Mouse (Mus musculus) kidney, postnatal 0 days (tissue): Measurements from ENCODE around the gene Pla1a. TPM values are rescaled to one million over a fixed set of nuclear protein-coding genes. Genes with fewer than 3 reads are reported as not detected.
"Not testable (repeated sequence)": the region's sequence is repeated elsewhere in the genome, so short reads cannot be mapped to it uniquely, and the experiment has no call there.

Experiments
- ATAC-seq: fragments of 200-750 bp; cut with Nextera tagmentation; replicated peaks from 2 replicates; pipeline ENCODE4 v1.8.0; 2017; ENCODE audit warnings: low read depth, moderate number of reproducible peaks, moderate TSS enrichment, moderate library complexity; ENCODE audit not compliant: low FRiP score
- DNase-seq: peaks from one replicate; pipeline ENCODE4 v3.0.0-alpha.2; 2016; ENCODE audit warnings: low spot score
- H3K27ac ChIP-seq: fragments of 300-500 bp; sonication (generic); 2 replicates; pipeline ENCODE4 v1.5.1; 2014; ENCODE audit warnings: mild to moderate bottlenecking
- H3K27me3 ChIP-seq: fragments of 300-500 bp; sonication (generic); 2 replicates; pipeline ENCODE4 v1.6.1; 2014; ENCODE audit warnings: low read length, mixed read lengths; ENCODE audit not compliant: insufficient read depth
- H3K36me3 ChIP-seq: fragments of 300-500 bp; sonication (generic); 2 replicates; pipeline ENCODE4 v1.6.1; 2014; ENCODE audit warnings: low read length, mixed read lengths; ENCODE audit not compliant: insufficient read depth
- H3K4me1 ChIP-seq: fragments of 300-500 bp; sonication (generic); replicated peaks from 2 replicates; pipeline ENCODE4 v1.6.1; 2014; ENCODE audit warnings: antibody characterized with exemption, low read length, mixed read lengths; ENCODE audit not compliant: insufficient read depth
- H3K4me2 ChIP-seq: fragments of 300-500 bp; sonication (generic); 2 replicates; pipeline ENCODE4 v1.6.1; 2014; ENCODE audit warnings: mild to moderate bottlenecking, low read length, moderate library complexity, mixed read lengths
- H3K4me3 ChIP-seq: fragments of 300-500 bp; sonication (generic); replicated peaks from 2 replicates; pipeline ENCODE4 v1.5.1; 2014; ENCODE audit warnings: low read depth, low read length
- H3K9ac ChIP-seq: fragments of 300-500 bp; sonication (generic); 2 replicates; pipeline ENCODE4 v1.6.1; 2014; ENCODE audit warnings: low read depth, low read length
- H3K9me3 ChIP-seq: fragments of 300-500 bp; sonication (generic); replicated peaks from 2 replicates; pipeline ENCODE4 v1.6.1; 2016; ENCODE audit warnings: low read length, inconsistent platforms, mixed read lengths
- CTCF ChIP-seq: IDR thresholded peaks from 2 replicates; pipeline ENCODE4 v1.5.1; 2016; ENCODE audit warnings: antibody characterized with exemption, low read depth, mild to moderate bottlenecking, moderate library complexity
- WGBS: fragments of 180-500 bp; shearing (Covaris S2); extraction: QIAGEN DNeasy Blood & Tissue Kit; methylation state at CpG from one replicate; pipeline ENCODE4 v1.1.7; 2014; 5-methylcytosine and 5-hydroxymethylcytosine counted together
- polyA plus RNA-seq: library from polyadenylated mRNA; unstranded; fragments of >200 nt; fragmentation: Nextera tagmentation; extraction: Ambion mirVana; gene quantifications from 2 replicates; pipeline ENCODE4 v1.2.1, GENCODE M21; 2015

Pla1a gene
- polyA plus RNA-seq, 1 experiment from 2014 or later: 36.5 TPM

DNA sequence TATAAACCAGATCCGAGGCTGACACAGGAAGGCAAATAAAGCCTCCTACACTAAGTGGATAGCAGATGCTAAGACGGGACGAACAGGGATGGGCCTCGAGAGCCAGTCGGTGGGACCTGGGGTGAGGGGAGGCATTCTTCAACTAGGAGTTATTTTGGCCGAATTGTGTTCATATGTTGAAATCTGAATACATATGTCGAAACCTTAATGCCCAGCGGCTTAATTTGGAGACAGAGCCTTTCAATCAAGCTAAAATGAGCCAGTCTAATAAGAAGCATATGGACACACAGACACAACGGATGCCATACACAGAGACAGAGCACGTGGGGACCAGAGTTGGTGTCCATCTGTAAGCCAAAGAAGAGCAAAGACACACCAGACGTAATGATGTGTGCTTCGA, 15.5 kb upstream of the Pla1a start:
- H3K36me3 ChIP-seq: peaks cover 28% of the 10 kb centered on the region
- no peak overlapping the region for H3K9ac ChIP-seq
- DNase-seq: no peak
- H3K9me3 ChIP-seq: no peaks in the 10 kb centered on the region
- no peak for TF ChIP-seq CTCF
- 0 out of 2 replicates have a peak, but pooled peaks cover 4% of the 10 kb centered on the region for H3K4me1 ChIP-seq
- H3K27me3 ChIP-seq: no peaks in the 10 kb centered on the region
- 90% methylated on average over 12 of the region's 12 CpGs for WGBS
- no peak for ATAC-seq
- H3K27ac ChIP-seq: no peak overlapping the region
- H3K4me2 ChIP-seq: no peak overlapping the region
- H3K4me3 ChIP-seq: no peak overlapping the region

GRCm38 (mm10) chr16:38447366-38447765, 14.4 kb upstream of the Pla1a start:
- Histone ChIP-seq H3K36me3 (peaks cover 28% of the 10 kb centered on the region), H3K27ac (no peak overlapping the region), H3K4me3 (no peak overlapping the region), H3K9ac (no peak overlapping the region), H3K4me2 (no peak overlapping the region), H3K27me3 (no peaks in the 10 kb centered on the region), H3K9me3 (no peaks in the 10 kb centered on the region), H3K4me1 (0 out of 2 replicates have a peak, but pooled peaks cover 4% of the 10 kb centered on the region)
- 93% methylated on average over 21 of the region's 21 CpGs for WGBS
- TF ChIP-seq CTCF: no peak; the same call in 1 of the 2 replicates
- DNase-seq (no peak), ATAC-seq (no peak)

GRCm38 (mm10) chr16:38446141-38446540, 13.2 kb upstream of the Pla1a start:
- 94% methylated on average over 2 of the region's 2 CpGs for WGBS

GRCm38 (mm10) chr16:38445576-38445975, 12.6 kb upstream of the Pla1a start:
- DNase-seq (no peak), ATAC-seq (no peak)
- Histone ChIP-seq H3K27me3 (no peaks in the 10 kb centered on the region), H3K4me3 (no peak overlapping the region), H3K9ac (no peak overlapping the region), H3K4me2 (no peak overlapping the region), H3K9me3 (no peaks in the 10 kb centered on the region), H3K4me1 (no peaks in the 10 kb centered on the region), H3K36me3 (peaks cover 28% of the 10 kb centered on the region), H3K27ac (no peak overlapping the region)
- 96% methylated on average over 20 of the region's 20 CpGs for WGBS
- no peak for TF ChIP-seq CTCF

More at GRCm38 (mm10) chr16:38446141-38446540, 13.2 kb upstream of the Pla1a start:
- DNase-seq, H3K27ac ChIP-seq, H3K27me3 ChIP-seq, H3K4me3 ChIP-seq, H3K4me1 ChIP-seq, ATAC-seq, H3K9me3 ChIP-seq, H3K9ac ChIP-seq, H3K4me2 ChIP-seq: not testable (repeated sequence)
- H3K36me3 ChIP-seq: peaks cover 28% of the 10 kb centered on the region

DNA sequence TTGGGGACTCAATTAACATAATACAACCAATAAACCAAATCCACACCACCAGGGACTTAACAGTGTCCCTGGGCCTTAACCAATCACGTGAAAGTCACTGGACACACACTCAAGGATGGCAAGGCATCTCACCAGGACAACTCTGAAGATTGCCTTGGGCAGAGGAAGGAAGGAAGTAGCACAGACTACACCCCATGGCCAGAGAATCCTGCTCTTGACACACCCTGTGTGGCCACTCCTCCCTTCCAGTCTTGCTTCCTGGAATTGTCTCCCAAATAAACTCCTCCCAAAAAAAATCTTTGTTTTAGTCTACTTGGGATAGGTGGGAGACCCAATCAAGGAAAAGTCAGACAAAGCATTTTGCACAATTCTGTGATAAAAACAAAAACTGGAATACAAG, 12.1 kb upstream of the Pla1a start:
- ATAC-seq (no peak), DNase-seq (no peak)
- Histone ChIP-seq H3K9me3 (no peaks in the 10 kb centered on the region), H3K36me3 (peaks cover 28% of the 10 kb centered on the region), H3K27ac (no peak overlapping the region), H3K4me2 (no peak overlapping the region), H3K9ac (no peak overlapping the region), H3K4me1 (no peaks in the 10 kb centered on the region), H3K27me3 (no peaks in the 10 kb centered on the region), H3K4me3 (no peak overlapping the region)
- no peak for TF ChIP-seq CTCF
- 94% methylated on average over 1 of the region's 1 CpGs for WGBS

GRCm38 (mm10) chr16:38443721-38444464, 10.9 kb upstream of the Pla1a start:
- Histone ChIP-seq H3K27ac (no peak overlapping the region), H3K9me3 (no peaks in the 10 kb centered on the region), H3K9ac (no peak overlapping the region), H3K36me3 (peaks cover 28% of the 10 kb centered on the region), H3K4me3 (no peak overlapping the region), H3K27me3 (no peaks in the 10 kb centered on the region), H3K4me1 (no peaks in the 10 kb centered on the region), H3K4me2 (no peak overlapping the region)
- no peak for TF ChIP-seq CTCF
- no peak for DNase-seq
- WGBS: 97% methylated on average over 7 of the region's 7 CpGs
- ATAC-seq: no peak

DNA sequence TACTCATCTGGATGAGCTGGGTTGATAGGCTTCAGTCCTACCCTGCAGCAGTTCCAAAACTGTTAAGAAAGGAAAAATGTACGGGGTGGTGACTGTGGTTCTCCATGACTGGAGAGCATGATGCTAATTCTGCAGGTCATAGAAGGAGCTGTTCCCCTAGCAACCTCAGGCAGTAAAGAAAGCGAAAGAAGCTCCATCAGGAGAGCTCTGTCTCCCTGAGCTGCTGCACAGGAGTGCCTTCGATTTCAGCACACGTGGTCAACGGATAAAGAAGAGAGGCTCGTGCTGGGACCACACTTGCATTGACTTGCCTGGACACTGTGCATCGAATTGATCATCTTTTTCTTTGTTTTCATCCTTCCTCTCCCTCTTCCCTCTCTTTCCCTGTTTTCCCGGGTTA, 9.3 kb upstream of the Pla1a start:
- no peaks in the 10 kb centered on the region for H3K9me3 ChIP-seq
- DNase-seq: no peak
- H3K27me3 ChIP-seq: no peaks in the 10 kb centered on the region
- no peak for ATAC-seq
- no peak overlapping the region for H3K4me3 ChIP-seq
- no peak overlapping the region for H3K4me2 ChIP-seq
- no peak overlapping the region for H3K9ac ChIP-seq
- no peak overlapping the region for H3K27ac ChIP-seq
- H3K36me3 ChIP-seq: peaks cover 19% of the 10 kb centered on the region
- no peak for TF ChIP-seq CTCF
- 80% methylated on average over 8 of the region's 8 CpGs for WGBS
- no peaks in the 10 kb centered on the region for H3K4me1 ChIP-seq
